Mouse (Mus musculus) hindbrain, embryonic 12.5 days (tissue): ENCODE measurements around the gene Disc1. TPM values are rescaled to one million over a fixed set of nuclear protein-coding genes. Genes with fewer than 3 reads are reported as not detected.

Experiments
- ATAC-seq: fragments of 200-750 bp; cut with Nextera tagmentation; 2 replicates; pipeline ENCODE4 v1.8.0; 2017; ENCODE audit warnings: moderate TSS enrichment; ENCODE audit not compliant: low FRiP score
- H3K27ac ChIP-seq: fragments of 300-500 bp; sonication (generic); 2 replicates; pipeline ENCODE4 v1.5.1; 2016; ENCODE audit warnings: mild to moderate bottlenecking
- H3K27me3 ChIP-seq: fragments of 300-500 bp; sonication (generic); 2 replicates; pipeline ENCODE4 v1.6.1; 2016; ENCODE audit warnings: mild to moderate bottlenecking
- H3K36me3 ChIP-seq: fragments of 300-500 bp; sonication (generic); 2 replicates; pipeline ENCODE4 v1.6.1; 2016; ENCODE audit warnings: mild to moderate bottlenecking
- H3K4me1 ChIP-seq: fragments of 300-500 bp; sonication (generic); 2 replicates; pipeline ENCODE4 v1.6.1; 2016
- H3K4me2 ChIP-seq: fragments of 300-500 bp; sonication (generic); replicated peaks from 2 replicates; pipeline ENCODE4 v1.6.1; 2016; ENCODE audit warnings: mild to moderate bottlenecking
- H3K4me3 ChIP-seq: fragments of 300-500 bp; sonication (generic); 2 replicates; pipeline ENCODE4 v1.5.1; 2016; ENCODE audit warnings: mild to moderate bottlenecking
- H3K9ac ChIP-seq: fragments of 300-500 bp; sonication (generic); 2 replicates; pipeline ENCODE4 v1.6.1; 2016; ENCODE audit warnings: mild to moderate bottlenecking, moderate library complexity
- H3K9me3 ChIP-seq: fragments of 300-500 bp; sonication (generic); replicated peaks from 2 replicates; pipeline ENCODE4 v1.6.1; 2016; ENCODE audit warnings: mild to moderate bottlenecking
- WGBS: fragments of 180-500 bp; shearing (Covaris S2); methylation state at CpG from one replicate; pipeline ENCODE4 v1.1.7; 2016; 5-methylcytosine and 5-hydroxymethylcytosine counted together
- polyA plus RNA-seq: library from polyadenylated mRNA; unstranded; fragments of >200 nt; fragmentation: Nextera tagmentation; extraction: Ambion mirVana; gene quantifications from 2 replicates; pipeline ENCODE4 v1.2.1, GENCODE M21; 2016

The Disc1 gene
- polyA plus RNA-seq, 1 experiment from 2014 or later: 2.8 TPM

GRCm38 (mm10) chr8:125217902-125218581, 164.0 kb downstream of the Disc1 start:
- Histone ChIP-seq H3K4me1 (peaks cover 28% of the 10 kb centered on the region), H3K4me2 (peak overlapping the region; percentile 28), H3K27me3 (no peaks in the 10 kb centered on the region; the same call in 1 of the 2 replicates), H3K27ac (peak overlapping the region; percentile 84), H3K9me3 (no peaks in the 10 kb centered on the region), H3K4me3 (no peak overlapping the region), H3K36me3 (no peaks in the 10 kb centered on the region), H3K9ac (no peak overlapping the region)
- WGBS: 21% methylated on average over 12 of the region's 12 CpGs
- peak; percentile 27; the same call in 1 of the 2 replicates for ATAC-seq

- peak overlapping the region; percentile 73 for H3K27ac ChIP-seq
- ATAC-seq: no peak
- 17% methylated on average over 4 of the region's 4 CpGs for WGBS
Measured at GRCm38 (mm10) chr8:125218669-125219068, 164.7 kb downstream of the Disc1 start.

GRCm38 (mm10) chr8:125220608-125221007, 166.6 kb downstream of the Disc1 start:
- 84% methylated on average over 5 of the region's 5 CpGs for WGBS
- H3K9ac ChIP-seq: no peak overlapping the region
- ATAC-seq: no peak
- no peak overlapping the region for H3K27ac ChIP-seq
- H3K4me3 ChIP-seq: no peak overlapping the region
- no peaks in the 10 kb centered on the region for H3K36me3 ChIP-seq
- H3K4me1 ChIP-seq: peaks cover 45% of the 10 kb centered on the region
- H3K27me3 ChIP-seq: no peaks in the 10 kb centered on the region; the same call in 1 of the 2 replicates
- H3K4me2 ChIP-seq: no peak overlapping the region
- no peaks in the 10 kb centered on the region for H3K9me3 ChIP-seq

More at GRCm38 (mm10) chr8:125218669-125219068, 164.7 kb downstream of the Disc1 start:
- no peaks in the 10 kb centered on the region for H3K36me3 ChIP-seq
- peak overlapping the region; percentile 28; the same call in 1 of the 2 replicates for H3K4me2 ChIP-seq
- peaks cover 32% of the 10 kb centered on the region for H3K4me1 ChIP-seq
- H3K4me3 ChIP-seq: no peak overlapping the region
- peak overlapping the region; percentile 41; the same call in 1 of the 2 replicates for H3K9ac ChIP-seq
- no peaks in the 10 kb centered on the region; the same call in 1 of the 2 replicates for H3K27me3 ChIP-seq
- no peaks in the 10 kb centered on the region for H3K9me3 ChIP-seq

GRCm38 (mm10) chr8:125221062-125221461, 167.1 kb downstream of the Disc1 start:
- Histone ChIP-seq H3K4me3 (no peak overlapping the region), H3K27ac (no peak overlapping the region), H3K9me3 (no peaks in the 10 kb centered on the region), H3K4me1 (peaks cover 45% of the 10 kb centered on the region), H3K27me3 (no peaks in the 10 kb centered on the region; the same call in 1 of the 2 replicates), H3K36me3 (no peaks in the 10 kb centered on the region), H3K9ac (no peak overlapping the region), H3K4me2 (no peak overlapping the region)
- no peak for ATAC-seq
- 73% methylated on average over 4 of the region's 4 CpGs for WGBS

- ATAC-seq: no peak
- H3K27ac ChIP-seq: no peak overlapping the region
- 53% methylated on average over 10 of the region's 10 CpGs for WGBS
Measured at GRCm38 (mm10) chr8:125223031-125223753, 169.2 kb downstream of the Disc1 start.

GRCm38 (mm10) chr8:125224271-125224699, 170.3 kb downstream of the Disc1 start:
- Histone ChIP-seq H3K4me3 (no peak overlapping the region), H3K27ac (peak overlapping the region; percentile 5; the same call in 1 of the 2 replicates), H3K4me2 (no peak overlapping the region), H3K9ac (no peak overlapping the region), H3K27me3 (no peaks in the 10 kb centered on the region; the same call in 1 of the 2 replicates), H3K36me3 (no peaks in the 10 kb centered on the region), H3K9me3 (no peaks in the 10 kb centered on the region), H3K4me1 (peaks cover 44% of the 10 kb centered on the region)
- no peak for ATAC-seq
- 50% methylated on average over 6 of the region's 6 CpGs for WGBS

More at GRCm38 (mm10) chr8:125223031-125223753, 169.2 kb downstream of the Disc1 start:
- no peaks in the 10 kb centered on the region; the same call in 1 of the 2 replicates for H3K27me3 ChIP-seq
- no peak overlapping the region for H3K4me2 ChIP-seq
- no peaks in the 10 kb centered on the region for H3K36me3 ChIP-seq
- H3K4me3 ChIP-seq: no peak overlapping the region
- H3K9ac ChIP-seq: no peak overlapping the region
- no peaks in the 10 kb centered on the region for H3K9me3 ChIP-seq
- H3K4me1 ChIP-seq: peaks cover 53% of the 10 kb centered on the region

- Histone ChIP-seq H3K36me3 (no peaks in the 10 kb centered on the region), H3K4me2 (no peak overlapping the region), H3K4me1 (peaks cover 36% of the 10 kb centered on the region), H3K27ac (no peak overlapping the region), H3K9me3 (no peaks in the 10 kb centered on the region), H3K4me3 (no peak overlapping the region), H3K27me3 (no peaks in the 10 kb centered on the region), H3K9ac (no peak overlapping the region)
- ATAC-seq: no peak
- WGBS: 70% methylated on average over 9 of the region's 9 CpGs
Measured at GRCm38 (mm10) chr8:125225266-125225665, 171.3 kb downstream of the Disc1 start.

- Histone ChIP-seq H3K9ac (no peak overlapping the region), H3K27ac (peak overlapping the region; percentile 77), H3K36me3 (no peaks in the 10 kb centered on the region), H3K4me3 (no peak overlapping the region), H3K4me2 (no peak overlapping the region), H3K9me3 (no peaks in the 10 kb centered on the region), H3K27me3 (no peaks in the 10 kb centered on the region), H3K4me1 (peaks cover 36% of the 10 kb centered on the region)
- 54% methylated on average over 14 of the region's 14 CpGs for WGBS
- peak; percentile 30; the same call in 1 of the 2 replicates for ATAC-seq
Measured at GRCm38 (mm10) chr8:125226989-125227624, 173.1 kb downstream of the Disc1 start.

GRCm38 (mm10) chr8:125230526-125231131, 176.6 kb downstream of the Disc1 start:
- Histone ChIP-seq H3K27ac (no peak overlapping the region), H3K27me3 (no peaks in the 10 kb centered on the region), H3K36me3 (no peaks in the 10 kb centered on the region), H3K4me1 (peaks cover 18% of the 10 kb centered on the region), H3K4me2 (no peak overlapping the region), H3K9ac (no peak overlapping the region), H3K9me3 (no peaks in the 10 kb centered on the region), H3K4me3 (no peak overlapping the region)
- 87% methylated on average over 5 of the region's 5 CpGs for WGBS
- ATAC-seq: no peak

GRCm38 (mm10) chr8:125232724-125233123, 178.7 kb downstream of the Disc1 start:
- H3K4me1 ChIP-seq: peaks cover 15% of the 10 kb centered on the region
- H3K9me3 ChIP-seq: no peaks in the 10 kb centered on the region
- H3K4me2 ChIP-seq: no peak overlapping the region
- no peaks in the 10 kb centered on the region for H3K36me3 ChIP-seq
- 68% methylated on average over 9 of the region's 9 CpGs for WGBS
- H3K27ac ChIP-seq: no peak overlapping the region
- H3K4me3 ChIP-seq: no peak overlapping the region
- H3K27me3 ChIP-seq: no peaks in the 10 kb centered on the region
- no peak for ATAC-seq
- no peak overlapping the region for H3K9ac ChIP-seq

GRCm38 (mm10) chr8:125235898-125236835, 182.2 kb downstream of the Disc1 start:
- peaks cover 29% of the 10 kb centered on the region for H3K4me1 ChIP-seq
- peak overlapping the region; percentile 45; the same call in 1 of the 2 replicates for H3K9ac ChIP-seq
- no peaks in the 10 kb centered on the region for H3K9me3 ChIP-seq
- H3K4me3 ChIP-seq: peak overlapping the region; percentile 6; the same call in 1 of the 2 replicates
- no peaks in the 10 kb centered on the region for H3K36me3 ChIP-seq
- no peaks in the 10 kb centered on the region for H3K27me3 ChIP-seq
- H3K4me2 ChIP-seq: peak overlapping the region; percentile 51
- peak; percentile 70 for ATAC-seq
- peak overlapping the region; percentile 87 for H3K27ac ChIP-seq
- WGBS: 11% methylated on average over 22 of the region's 22 CpGs
